Mouse (Mus musculus) erythroblast, embryonic 14.5 days (primary cell): ENCODE data around the gene Fam167b. TPM values are rescaled to one million over a fixed set of nuclear protein-coding genes. Genes with fewer than 3 reads are reported as not detected.
A peak's percentile ranks its signal among the peaks of the same experiment; 100 is the strongest.

Source experiments
- H3K27me3 ChIP-seq: 2 replicates; pipeline ENCODE4 v1.6.1; 2012; ENCODE audit warnings: inconsistent platforms; ENCODE audit not compliant: control insufficient read depth
- H3K36me3 ChIP-seq: 2 replicates; pipeline ENCODE4 v1.6.1; 2012; ENCODE audit warnings: mild to moderate bottlenecking, inconsistent platforms; ENCODE audit not compliant: control insufficient read depth
- H3K4me1 ChIP-seq: 2 replicates; pipeline ENCODE4 v1.6.1; 2012; ENCODE audit warnings: inconsistent platforms; ENCODE audit not compliant: control insufficient read depth
- H3K4me3 ChIP-seq: replicated peaks from 2 replicates; pipeline ENCODE3; 2012; ENCODE audit warnings: moderate library complexity, mild to moderate bottlenecking, inconsistent platforms
- H3K9me3 ChIP-seq: 2 replicates; pipeline ENCODE4 v1.6.1; 2012; ENCODE audit warnings: low read length, inconsistent platforms, mixed read lengths; ENCODE audit not compliant: control insufficient read depth
- GATA1 ChIP-seq: IDR thresholded peaks from 2 replicates; pipeline ENCODE4 v1.6.1; 2012; ENCODE audit warnings: low read length, inconsistent platforms, mixed read lengths
- TAL1 ChIP-seq: IDR thresholded peaks from 3 replicates; pipeline ENCODE4 v1.6.1; 2012; ENCODE audit warnings: low read length, inconsistent platforms, mixed read lengths
- polyA plus RNA-seq: library from polyadenylated mRNA; stranded (reverse); fragments of >175 nt; gene quantifications from 2 replicates; pipeline ENCODE4 v1.2.3, GENCODE M21; 2012

Fam167b gene
- polyA plus RNA-seq, 1 experiment: not detected

GRCm38 (mm10) chr4:129571551-129572084, 6.7 kb downstream of the Fam167b start:
- H3K36me3 ChIP-seq: no peaks in the 10 kb centered on the region
- peaks cover 4% of the 10 kb centered on the region for H3K4me1 ChIP-seq
- H3K27me3 ChIP-seq: peaks cover 25% of the 10 kb centered on the region
- no peaks in the 10 kb centered on the region for H3K9me3 ChIP-seq
- TF ChIP-seq GATA1 (no peak), TAL1 (no peak)
- no peak overlapping the region for H3K4me3 ChIP-seq

- no peak overlapping the region for H3K4me3 ChIP-seq
- no peaks in the 10 kb centered on the region for H3K9me3 ChIP-seq
- TF ChIP-seq TAL1 (no peak), GATA1 (no peak)
- H3K27me3 ChIP-seq: peaks cover 14% of the 10 kb centered on the region
- no peaks in the 10 kb centered on the region for H3K36me3 ChIP-seq
- H3K4me1 ChIP-seq: peaks cover 2% of the 10 kb centered on the region
Measured at GRCm38 (mm10) chr4:129570028-129570427, 8.3 kb downstream of the Fam167b start.

GRCm38 (mm10) chr4:129568366-129568765, 10.0 kb downstream of the Fam167b start:
- no peak for TF ChIP-seq TAL1
- no peak for TF ChIP-seq GATA1
- no peaks in the 10 kb centered on the region for H3K36me3 ChIP-seq
- no peaks in the 10 kb centered on the region for H3K4me1 ChIP-seq
- H3K9me3 ChIP-seq: no peaks in the 10 kb centered on the region
- no peak overlapping the region for H3K4me3 ChIP-seq
- H3K27me3 ChIP-seq: peaks cover 9% of the 10 kb centered on the region

DNA sequence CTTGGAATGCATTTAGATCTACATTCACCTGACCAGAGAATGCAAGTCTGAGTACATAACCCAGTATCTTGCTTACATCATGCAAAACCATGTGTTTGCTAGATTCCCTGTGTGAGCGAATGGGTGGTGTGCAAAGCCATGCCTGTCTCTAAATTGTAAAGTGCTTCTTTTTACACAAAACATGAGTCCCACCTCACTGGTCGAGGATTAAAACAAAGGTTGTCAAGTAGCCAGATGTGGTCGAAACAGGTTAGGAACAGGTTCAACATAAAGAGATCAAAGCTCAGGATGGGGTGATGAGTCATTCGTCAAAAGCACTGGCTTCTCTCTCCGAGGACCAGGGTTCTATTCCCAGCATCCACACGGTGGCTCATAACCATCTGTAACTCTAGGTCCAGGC, 13.2 kb downstream of the Fam167b start:
- Histone ChIP-seq H3K27me3 (no peaks in the 10 kb centered on the region; the same call in 1 of the 2 replicates), H3K4me1 (peaks cover 11% of the 10 kb centered on the region), H3K4me3 (no peak overlapping the region), H3K9me3 (no peaks in the 10 kb centered on the region), H3K36me3 (no peaks in the 10 kb centered on the region)
- TF ChIP-seq TAL1: no peak
- no peak for TF ChIP-seq GATA1

GRCm38 (mm10) chr4:129563718-129564117, 14.6 kb downstream of the Fam167b start:
- Histone ChIP-seq H3K4me1 (peaks cover 13% of the 10 kb centered on the region), H3K9me3 (no peaks in the 10 kb centered on the region), H3K36me3 (no peaks in the 10 kb centered on the region), H3K4me3 (no peak overlapping the region), H3K27me3 (no peaks in the 10 kb centered on the region; the same call in 1 of the 2 replicates)
- TF ChIP-seq TAL1 (no peak), GATA1 (no peak)

DNA sequence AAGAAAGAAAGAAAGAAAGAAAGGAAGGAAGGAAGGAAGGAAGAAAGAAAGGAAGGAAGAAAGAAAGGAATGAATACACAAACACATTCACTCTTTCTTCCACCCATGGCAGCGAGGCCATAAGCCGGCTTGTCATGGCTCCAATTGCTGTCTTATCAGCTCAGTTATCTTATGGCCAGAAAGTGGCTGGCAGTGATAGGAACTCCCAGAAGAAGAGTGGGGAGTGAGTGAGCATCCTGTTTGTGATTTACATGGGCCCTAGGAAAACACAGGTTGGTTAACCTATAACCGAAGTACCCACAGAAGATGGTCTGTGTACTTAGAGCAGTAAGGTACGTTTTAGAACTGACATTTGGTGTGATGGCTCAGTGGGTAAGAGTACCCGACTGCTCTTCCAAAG, 17.2 kb downstream of the Fam167b start:
- H3K4me1 ChIP-seq: peaks cover 35% of the 10 kb centered on the region
- peaks cover 4% of the 10 kb centered on the region; the same call in 1 of the 2 replicates for H3K36me3 ChIP-seq
- TF ChIP-seq TAL1: no peak
- H3K9me3 ChIP-seq: no peaks in the 10 kb centered on the region
- no peak overlapping the region for H3K4me3 ChIP-seq
- peaks cover under 1% of the 10 kb centered on the region for H3K27me3 ChIP-seq

- Histone ChIP-seq H3K9me3 (no peaks in the 10 kb centered on the region), H3K4me3 (peak overlapping the region; percentile 71), H3K36me3 (peaks cover 4% of the 10 kb centered on the region; the same call in 1 of the 2 replicates), H3K4me1 (peaks cover 52% of the 10 kb centered on the region), H3K27me3 (peaks cover 20% of the 10 kb centered on the region)
- TF ChIP-seq TAL1: no peak
- TF ChIP-seq GATA1: no peak
Measured at GRCm38 (mm10) chr4:129558321-129558955, 19.9 kb downstream of the Fam167b start.

- TF ChIP-seq GATA1: peak; percentile 94
- peak; percentile 89 for TF ChIP-seq TAL1
- Histone ChIP-seq H3K4me3 (peak overlapping the region; percentile 71), H3K27me3 (peaks cover 31% of the 10 kb centered on the region), H3K36me3 (peaks cover 6% of the 10 kb centered on the region), H3K9me3 (0 out of 2 replicates have a peak, but pooled peaks cover 2% of the 10 kb centered on the region), H3K4me1 (peaks cover 52% of the 10 kb centered on the region)
Measured at GRCm38 (mm10) chr4:129557256-129557808, 21.0 kb downstream of the Fam167b start.

- Histone ChIP-seq H3K4me3 (peak overlapping the region; percentile 71), H3K36me3 (peaks cover 6% of the 10 kb centered on the region), H3K4me1 (peaks cover 52% of the 10 kb centered on the region), H3K9me3 (0 out of 2 replicates have a peak, but pooled peaks cover 4% of the 10 kb centered on the region), H3K27me3 (peaks cover 34% of the 10 kb centered on the region)
- no peak for TF ChIP-seq GATA1
- no peak for TF ChIP-seq TAL1
Measured at GRCm38 (mm10) chr4:129556532-129557223, 21.7 kb downstream of the Fam167b start.
